9 mouse cellular contexts compared by ENCODE assay signal in the genomic region with DNA sequence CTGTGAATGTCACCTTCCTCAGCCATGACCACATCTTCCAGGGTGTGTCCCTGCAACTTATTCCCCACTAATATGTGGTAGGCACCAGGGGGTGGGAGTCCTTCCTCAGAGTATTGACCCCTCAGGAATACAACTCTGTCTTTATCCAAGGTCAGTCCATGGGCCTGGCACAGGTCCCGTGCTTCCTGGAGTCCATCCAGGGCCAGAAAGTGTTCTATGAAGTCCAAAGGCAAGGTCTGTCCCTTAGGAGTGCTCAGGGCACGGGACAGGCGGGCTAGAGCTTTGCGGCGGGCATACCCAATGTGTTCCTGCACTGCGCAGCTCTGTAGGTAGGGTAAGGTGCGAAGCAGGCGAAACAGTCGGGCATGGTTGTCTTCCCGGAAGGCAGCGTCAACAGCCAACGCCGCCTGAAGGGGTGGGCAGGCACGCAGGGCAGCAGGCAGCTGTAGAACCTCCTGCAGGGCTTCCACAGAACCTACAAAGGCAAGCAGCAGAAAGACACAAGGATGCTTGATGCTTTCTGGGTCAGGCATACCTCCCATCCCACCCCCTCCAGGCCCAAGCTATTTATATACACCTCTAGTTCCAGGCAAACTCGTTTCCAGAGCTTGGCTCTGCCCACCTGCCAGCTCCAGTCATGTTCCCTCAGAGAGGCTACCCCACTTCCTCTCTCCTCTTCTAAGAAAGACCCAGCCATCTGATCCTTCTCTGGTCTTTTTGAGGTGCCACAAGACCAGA. TPM values are rescaled to one million over a fixed set of nuclear protein-coding genes. Genes with fewer than 3 reads are reported as not detected.
DNase-seq lines count a peak whose midpoint lies in the region; ATAC-seq lines count a peak whose summit lies in the region.
"Had no signal": no experiment of that assay in that cellular context is flagged by ENCODE, and none has a peak within 500 bp of the region (broad histone marks: within the 10 kb centered on the region; RNA-seq: fewer than 3 reads in every experiment).

No protein-coding gene starts in this region.

- no peak for ATAC-seq in midbrain, embryonic 11.5 days (ENCODE audit: low FRiP score)
- no peak for ATAC-seq in midbrain, embryonic 16.5 days
- ATAC-seq in kidney, embryonic 15.5 days (replicated peaks; ENCODE audit: low FRiP score), result no peak
- no peak for ATAC-seq in stomach, embryonic 16.5 days (ENCODE audit: insufficient read depth, low FRiP score)

- no peak overlapping the region for H3K27ac ChIP-seq in midbrain, embryonic 11.5 days (ENCODE audit: low read depth, low read length)
- no peak overlapping the region for H3K27ac ChIP-seq in midbrain, embryonic 16.5 days (ENCODE audit: low read length)
- H3K27ac ChIP-seq in kidney, embryonic 15.5 days, result no peak overlapping the region
- H3K27ac ChIP-seq in stomach, embryonic 16.5 days (ENCODE audit: low read length), result no peak overlapping the region

- peaks cover 12% of the 10 kb centered on the region; the same call in 1 of the 2 replicates for H3K36me3 ChIP-seq in midbrain, embryonic 11.5 days (ENCODE audit: control insufficient read depth, insufficient read depth, low read length)
- H3K36me3 ChIP-seq in midbrain, embryonic 16.5 days (ENCODE audit: control insufficient read depth, insufficient read depth, low read length), result peaks cover 19% of the 10 kb centered on the region
- H3K36me3 ChIP-seq in kidney, embryonic 15.5 days, result peaks cover 48% of the 10 kb centered on the region
- 0 out of 2 replicates have a peak, but pooled peaks cover 8% of the 10 kb centered on the region for H3K36me3 ChIP-seq in stomach, embryonic 16.5 days (ENCODE audit: control insufficient read depth, insufficient read depth, low read length)

- no peak overlapping the region for H3K4me2 ChIP-seq in midbrain, embryonic 11.5 days
- no peak overlapping the region; the same call in 1 of the 2 replicates for H3K4me2 ChIP-seq in midbrain, embryonic 16.5 days (ENCODE audit: low read length)
- peak overlapping the region; percentile 74 for H3K4me2 ChIP-seq in kidney, embryonic 15.5 days
- H3K4me2 ChIP-seq in stomach, embryonic 16.5 days (ENCODE audit: low read depth, low read length), result no peak overlapping the region; the same call in 1 of the 2 replicates

- no peaks in the 10 kb centered on the region for H3K27me3 ChIP-seq in midbrain, embryonic 11.5 days (ENCODE audit: control insufficient read depth, insufficient read depth, low read length)
- H3K27me3 ChIP-seq in midbrain, embryonic 16.5 days (ENCODE audit: control insufficient read depth, insufficient read depth, low read depth, low read length), result no peaks in the 10 kb centered on the region
- no peaks in the 10 kb centered on the region for H3K27me3 ChIP-seq in kidney, embryonic 15.5 days
- no peaks in the 10 kb centered on the region for H3K27me3 ChIP-seq in stomach, embryonic 16.5 days (ENCODE audit: control insufficient read depth, insufficient read depth, low read length)

- DNase-seq in cerebellum, postnatal 25 days, result peak; percentile 32 to 56
- DNase-seq in cerebellum, adult 8-10 months, result no peak
- peak; percentile 28 for DNase-seq in midbrain, embryonic 11.5 days (ENCODE audit: low spot score, missing footprints)
- DNase-seq in urinary bladder, postnatal 25 days (ENCODE audit: low spot score), result no peak
- no peak for DNase-seq in left cerebral cortex, adult 8-10 months (ENCODE audit: low spot score in 2 of 2)
- DNase-seq: lung, postnatal 14 days had no signal

- no peaks in the 10 kb centered on the region for H3K9me3 ChIP-seq in midbrain, embryonic 11.5 days (ENCODE audit: control insufficient read depth, low read length)
- H3K9me3 ChIP-seq in midbrain, embryonic 16.5 days (replicated peaks; ENCODE audit: control insufficient read depth, low read length, poor library complexity, severe bottlenecking), result no peaks in the 10 kb centered on the region
- H3K9me3 ChIP-seq in kidney, embryonic 15.5 days (replicated peaks), result no peaks in the 10 kb centered on the region
- no peaks in the 10 kb centered on the region for H3K9me3 ChIP-seq in stomach, embryonic 16.5 days (replicated peaks; ENCODE audit: control insufficient read depth, low read length)

- no peak overlapping the region for H3K9ac ChIP-seq in midbrain, embryonic 11.5 days (ENCODE audit: low read length)
- no peak overlapping the region for H3K9ac ChIP-seq in midbrain, embryonic 16.5 days (ENCODE audit: low read depth, low read length)
- peak overlapping the region; percentile 23; the same call in 1 of the 2 replicates for H3K9ac ChIP-seq in kidney, embryonic 15.5 days
- 0 out of 2 replicates have a peak overlapping the region, but pooled peaks have one; percentile 22 for H3K9ac ChIP-seq in stomach, embryonic 16.5 days (ENCODE audit: low read length)

- H3K4me3 ChIP-seq in midbrain, embryonic 11.5 days (ENCODE audit: low read depth, low read length), result 0 out of 2 replicates have a peak overlapping the region, but pooled peaks have one; percentile 81
- H3K4me3 ChIP-seq in midbrain, embryonic 16.5 days (ENCODE audit: low read depth, low read length), result no peak overlapping the region
- no peak overlapping the region; the same call in 1 of the 2 replicates for H3K4me3 ChIP-seq in kidney, embryonic 15.5 days (replicated peaks)
- H3K4me3 ChIP-seq in stomach, embryonic 16.5 days (replicated peaks; ENCODE audit: low read length), result 0 out of 2 replicates have a peak overlapping the region, but pooled peaks have one; percentile 90

- 94% methylated on average over 15 of the region's 15 CpGs for WGBS in midbrain, embryonic 11.5 days
- 93% methylated on average over 15 of the region's 15 CpGs for WGBS in midbrain, embryonic 16.5 days
- WGBS in kidney, embryonic 15.5 days, result 88% methylated on average over 15 of the region's 15 CpGs
- 86% methylated on average over 15 of the region's 15 CpGs for WGBS in stomach, embryonic 16.5 days

- peaks cover 8% of the 10 kb centered on the region for H3K4me1 ChIP-seq in midbrain, embryonic 11.5 days (ENCODE audit: control insufficient read depth, insufficient read depth, low read length)
- peaks cover 22% of the 10 kb centered on the region for H3K4me1 ChIP-seq in midbrain, embryonic 16.5 days (ENCODE audit: control insufficient read depth, insufficient read depth, low read length)
- H3K4me1 ChIP-seq in kidney, embryonic 15.5 days, result peaks cover 22% of the 10 kb centered on the region
- H3K4me1 ChIP-seq in stomach, embryonic 16.5 days (ENCODE audit: control insufficient read depth, insufficient read depth, low read length), result peaks cover 14% of the 10 kb centered on the region; the same call in 1 of the 2 replicates

RNA-seq across cellular contexts. Expression of a gene that starts 2.2 kb away (rescaled TPM):
- polyA plus RNA-seq in midbrain, embryonic 11.5 days (2014; fragmentation: Nextera tagmentation; extraction: Ambion mirVana), result 55.3 and 60.0 TPM in 2 replicates
- polyA plus RNA-seq in midbrain, embryonic 16.5 days (2015; fragmentation: Nextera tagmentation; extraction: Ambion mirVana), result 44.2 and 45.2 TPM in 2 replicates
- polyA plus RNA-seq in kidney, embryonic 15.5 days (2015; fragmentation: Nextera tagmentation; extraction: Ambion mirVana), result 44.0 and 47.2 TPM in 2 replicates
- 23.8 and 25.2 TPM in 2 replicates for polyA plus RNA-seq in stomach, embryonic 16.5 days (2015; fragmentation: Nextera tagmentation; extraction: Ambion mirVana)
- total RNA-seq in left cerebral cortex, adult 8-10 months (2022), result 10 to 100 TPM; 13.0 to 20.1 (median 16.1) TPM

RNA-seq across cellular contexts. Expression of a gene that starts 10.7 kb away (rescaled TPM):
- 0.37 and 0.46 TPM in 2 replicates for polyA plus RNA-seq in midbrain, embryonic 11.5 days (2014; fragmentation: Nextera tagmentation; extraction: Ambion mirVana)
- polyA plus RNA-seq in midbrain, embryonic 16.5 days (2015; fragmentation: Nextera tagmentation; extraction: Ambion mirVana), result 0.25 and 0.26 TPM in 2 replicates
- 0.51 and 0.54 TPM in 2 replicates for polyA plus RNA-seq in kidney, embryonic 15.5 days (2015; fragmentation: Nextera tagmentation; extraction: Ambion mirVana)
- polyA plus RNA-seq in stomach, embryonic 16.5 days (2015; fragmentation: Nextera tagmentation; extraction: Ambion mirVana), result 1.2 and 2.9 TPM in 2 replicates
- total RNA-seq in left cerebral cortex, adult 8-10 months (2022), result under 1 TPM; 0.14 to 0.44 (median 0.17) TPM

RNA-seq across cellular contexts. Expression of a gene that starts 11.8 kb away (rescaled TPM):
- polyA plus RNA-seq in midbrain, embryonic 11.5 days (2014; fragmentation: Nextera tagmentation; extraction: Ambion mirVana), result 23.8 and 26.1 TPM in 2 replicates
- polyA plus RNA-seq in midbrain, embryonic 16.5 days (2015; fragmentation: Nextera tagmentation; extraction: Ambion mirVana), result 58.7 and 65.4 TPM in 2 replicates
- polyA plus RNA-seq in kidney, embryonic 15.5 days (2015; fragmentation: Nextera tagmentation; extraction: Ambion mirVana), result 32.3 and 34.2 TPM in 2 replicates
- polyA plus RNA-seq in stomach, embryonic 16.5 days (2015; fragmentation: Nextera tagmentation; extraction: Ambion mirVana), result 30.9 and 31.9 TPM in 2 replicates
- 10 to 100 TPM; 36.9 to 50.9 (median 45.7) TPM for total RNA-seq in left cerebral cortex, adult 8-10 months (2022)

RNA-seq across cellular contexts. Expression of a gene that starts 22.1 kb away (rescaled TPM):
- polyA plus RNA-seq in midbrain, embryonic 11.5 days (2014; fragmentation: Nextera tagmentation; extraction: Ambion mirVana), result 0.27 and 0.40 TPM in 2 replicates
- not detected in 2 replicates for polyA plus RNA-seq in midbrain, embryonic 16.5 days (2015; fragmentation: Nextera tagmentation; extraction: Ambion mirVana)
- 0.34 and 0.55 TPM in 2 replicates for polyA plus RNA-seq in kidney, embryonic 15.5 days (2015; fragmentation: Nextera tagmentation; extraction: Ambion mirVana)
- 0.19 TPM in 1 of 2 replicates, not detected in the other for polyA plus RNA-seq in stomach, embryonic 16.5 days (2015; fragmentation: Nextera tagmentation; extraction: Ambion mirVana)
- not detected for total RNA-seq in left cerebral cortex, adult 8-10 months (2022)

RNA-seq across cellular contexts. Expression of a gene that starts 24.5 kb away (rescaled TPM):
- polyA plus RNA-seq in midbrain, embryonic 11.5 days (2014; fragmentation: Nextera tagmentation; extraction: Ambion mirVana), result not detected in 2 replicates
- polyA plus RNA-seq in midbrain, embryonic 16.5 days (2015; fragmentation: Nextera tagmentation; extraction: Ambion mirVana), result 0.15 TPM in 1 of 2 replicates, not detected in the other
- 0.52 and 0.54 TPM in 2 replicates for polyA plus RNA-seq in kidney, embryonic 15.5 days (2015; fragmentation: Nextera tagmentation; extraction: Ambion mirVana)
- polyA plus RNA-seq in stomach, embryonic 16.5 days (2015; fragmentation: Nextera tagmentation; extraction: Ambion mirVana), result 0.25 and 0.44 TPM in 2 replicates
- total RNA-seq in left cerebral cortex, adult 8-10 months (2022), result 1 to 10 TPM in 1 of 4 experiments, under 1 TPM in 3; 0.67 to 1.4 (median 0.76) TPM

Comparison
In these comparisons a context has a peak if more than half of its experiments do, and no peak if none do; other contexts are left out.
1. DNase-seq: peak in cerebellum, postnatal 25 days (2 of 2) and midbrain, embryonic 11.5 days (single experiment); none in cerebellum, adult 8-10 months (single experiment), urinary bladder, postnatal 25 days (single experiment) and left cerebral cortex, adult 8-10 months (0 of 2).
2. H3K4me3 ChIP-seq: peak in midbrain, embryonic 11.5 days (single experiment) and stomach, embryonic 16.5 days (single experiment); none in midbrain, embryonic 16.5 days (single experiment) and kidney, embryonic 15.5 days (single experiment).
3. H3K9ac ChIP-seq: peak in kidney, embryonic 15.5 days (single experiment) and stomach, embryonic 16.5 days (single experiment); none in midbrain, embryonic 11.5 days (single experiment) and midbrain, embryonic 16.5 days (single experiment).